Mouse (Mus musculus) limb, embryonic 12.5 days (tissue): Measurements from ENCODE around the gene Gm28043. TPM values are rescaled to one million over a fixed set of nuclear protein-coding genes. Genes with fewer than 3 reads are reported as not detected.
"Not testable (repeated sequence)": the region's sequence is repeated elsewhere in the genome, so short reads cannot be mapped to it uniquely, and the experiment has no call there.

Experiments
- ATAC-seq: fragments of 200-750 bp; cut with Nextera tagmentation; 2 replicates; pipeline ENCODE4 v1.8.0; 2017; ENCODE audit warnings: low read depth, moderate TSS enrichment; ENCODE audit not compliant: insufficient number of reproducible peaks, insufficient read depth, low FRiP score, low TSS enrichment
- H3K27ac ChIP-seq: fragments of 300-500 bp; sonication (generic); 2 replicates; pipeline ENCODE4 v1.5.1; 2016; ENCODE audit warnings: mild to moderate bottlenecking, moderate library complexity
- H3K27me3 ChIP-seq: fragments of 300-500 bp; sonication (generic); 2 replicates; pipeline ENCODE4 v1.6.1; 2016; ENCODE audit warnings: mild to moderate bottlenecking, moderate library complexity
- H3K36me3 ChIP-seq: fragments of 300-500 bp; sonication (generic); 2 replicates; pipeline ENCODE4 v1.6.1; 2016; ENCODE audit warnings: mild to moderate bottlenecking, moderate library complexity
- H3K4me1 ChIP-seq: fragments of 300-500 bp; sonication (generic); replicated peaks from 2 replicates; pipeline ENCODE4 v1.6.1; 2016
- H3K4me2 ChIP-seq: fragments of 300-500 bp; sonication (generic); 2 replicates; pipeline ENCODE4 v1.6.1; 2016; ENCODE audit warnings: mild to moderate bottlenecking, moderate library complexity
- H3K4me3 ChIP-seq: fragments of 300-500 bp; sonication (generic); replicated peaks from 2 replicates; pipeline ENCODE4 v1.5.1; 2016; ENCODE audit warnings: mild to moderate bottlenecking
- H3K9ac ChIP-seq: fragments of 300-500 bp; sonication (generic); replicated peaks from 2 replicates; pipeline ENCODE4 v1.6.1; 2016; ENCODE audit warnings: mild to moderate bottlenecking, moderate library complexity
- H3K9me3 ChIP-seq: fragments of 300-500 bp; sonication (generic); 2 replicates; pipeline ENCODE4 v1.6.1; 2016; ENCODE audit warnings: mild to moderate bottlenecking, moderate library complexity
- WGBS: fragments of 180-500 bp; shearing (Covaris S2); methylation state at CpG from one replicate; pipeline ENCODE4 v1.1.7; 2016; 5-methylcytosine and 5-hydroxymethylcytosine counted together
- polyA plus RNA-seq: library from polyadenylated mRNA; unstranded; fragments of >200 nt; fragmentation: Nextera tagmentation; extraction: Ambion mirVana; gene quantifications from 2 replicates; pipeline ENCODE4 v1.2.1, GENCODE M21; 2016

Gene Gm28043
- polyA plus RNA-seq, 1 experiment from 2014 or later = 3.2 TPM

DNA sequence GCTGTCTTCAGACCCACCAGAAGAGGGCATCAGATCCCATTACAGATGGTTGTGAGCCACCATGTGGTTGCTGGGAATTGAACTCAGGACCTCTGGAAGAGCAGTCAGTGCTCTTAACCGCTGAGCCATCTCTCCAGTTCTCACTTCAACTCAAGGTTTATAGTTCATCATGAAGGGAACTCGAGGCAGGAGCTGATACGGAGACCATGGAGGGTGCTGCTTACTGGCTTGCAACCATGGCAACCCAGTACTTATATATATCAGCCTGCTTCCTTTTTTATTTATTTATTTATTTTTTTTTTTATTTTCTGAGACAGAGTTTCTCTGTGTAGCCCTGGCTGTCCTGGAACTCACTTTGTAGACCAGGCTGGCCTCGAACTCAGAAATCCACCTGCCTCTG lies 99.1 kb downstream of the Gm28043 start:
- ATAC-seq, H3K4me3 ChIP-seq, H3K27me3 ChIP-seq, H3K9ac ChIP-seq, H3K4me2 ChIP-seq, H3K27ac ChIP-seq, H3K36me3 ChIP-seq, H3K9me3 ChIP-seq: not testable (repeated sequence)
- WGBS = 98% methylated on average over 4 of the region's 4 CpGs
- peaks cover 55% of the 10 kb centered on the region for H3K4me1 ChIP-seq

DNA sequence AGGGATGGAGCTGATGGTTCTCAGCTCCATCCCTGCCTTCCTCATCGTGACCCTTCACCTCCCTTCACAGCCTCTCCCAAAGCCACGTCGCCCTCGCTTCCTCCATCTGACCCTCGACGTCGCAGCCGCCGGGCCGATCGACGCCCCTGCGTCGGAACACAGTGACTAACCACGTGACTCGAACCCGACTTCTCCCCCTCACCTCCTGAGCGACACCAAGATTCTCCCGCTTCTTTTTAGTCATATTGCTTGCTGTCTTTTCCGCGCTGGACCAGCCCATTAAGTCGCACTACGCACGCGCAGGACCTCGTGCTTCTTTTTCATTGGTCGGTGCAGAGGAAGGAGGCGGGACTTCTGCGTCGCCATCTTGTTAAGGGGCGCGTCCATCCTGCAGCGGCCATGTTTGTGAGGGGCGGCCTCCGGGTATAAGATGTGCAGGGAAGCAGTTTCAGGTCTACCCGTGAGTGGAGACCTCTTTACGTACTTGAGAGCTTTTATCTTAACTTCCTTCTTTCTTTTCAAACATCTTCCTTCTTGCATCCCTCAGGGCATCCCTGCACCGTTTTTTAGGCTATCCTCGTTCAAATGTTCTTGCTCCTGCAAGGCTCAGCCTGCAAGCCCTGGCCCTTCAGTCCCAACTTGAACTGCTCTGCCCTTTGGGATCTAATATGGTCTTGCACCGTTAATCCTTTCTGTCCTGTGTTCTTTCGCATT lies 102.2 kb downstream of the Gm28043 start, which contains the start of gene Ccdc167:
Ccdc167 (minus strand) TSS at position 313 of the 714 bp plus-strand sequence.
- Histone ChIP-seq H3K36me3 (peaks cover 6% of the 10 kb centered on the region), H3K4me1 (peaks cover 23% of the 10 kb centered on the region), H3K9ac (peak within 1 kb of the TSS; percentile 65), H3K27me3 (no peaks in the 10 kb centered on the region), H3K9me3 (no peaks in the 10 kb centered on the region), H3K27ac (peak within 1 kb of the TSS; percentile 57; the same call in 1 of the 2 replicates), H3K4me2 (peak within 1 kb of the TSS; percentile 81), H3K4me3 (peak within 1 kb of the TSS; percentile 54)
- WGBS = 6% methylated on average over 41 of the region's 41 CpGs
- ATAC-seq = peak; percentile 87

DNA sequence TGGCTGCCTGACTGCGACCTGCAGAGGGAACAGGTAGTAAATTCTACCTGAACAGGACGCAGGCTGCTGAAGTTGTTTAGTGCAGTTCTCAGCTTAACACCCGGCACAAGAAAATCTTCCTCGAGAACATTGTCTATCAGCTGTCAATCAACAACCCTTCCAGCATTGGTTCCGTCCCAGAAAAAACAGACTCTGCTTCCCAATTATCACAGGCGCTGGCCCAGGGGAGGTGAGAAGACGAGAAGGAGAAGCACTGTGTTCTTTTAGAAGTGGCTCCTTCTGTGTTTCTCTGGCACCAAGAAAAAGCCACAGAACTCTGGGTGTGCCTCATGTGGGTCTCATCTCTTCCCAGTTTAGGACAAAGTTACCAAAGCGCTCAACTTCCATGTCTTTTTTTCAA lies 104.0 kb downstream of the Gm28043 start:
- H3K9me3 ChIP-seq = no peaks in the 10 kb centered on the region
- ATAC-seq = no peak
- H3K27ac ChIP-seq = no peak overlapping the region
- 91% methylated on average over 8 of the region's 8 CpGs for WGBS
- H3K4me3 ChIP-seq = no peak overlapping the region
- no peak overlapping the region for H3K4me2 ChIP-seq
- H3K27me3 ChIP-seq = no peaks in the 10 kb centered on the region
- peaks cover 6% of the 10 kb centered on the region for H3K36me3 ChIP-seq
- H3K9ac ChIP-seq = no peak overlapping the region
- H3K4me1 ChIP-seq = peaks cover 10% of the 10 kb centered on the region

DNA sequence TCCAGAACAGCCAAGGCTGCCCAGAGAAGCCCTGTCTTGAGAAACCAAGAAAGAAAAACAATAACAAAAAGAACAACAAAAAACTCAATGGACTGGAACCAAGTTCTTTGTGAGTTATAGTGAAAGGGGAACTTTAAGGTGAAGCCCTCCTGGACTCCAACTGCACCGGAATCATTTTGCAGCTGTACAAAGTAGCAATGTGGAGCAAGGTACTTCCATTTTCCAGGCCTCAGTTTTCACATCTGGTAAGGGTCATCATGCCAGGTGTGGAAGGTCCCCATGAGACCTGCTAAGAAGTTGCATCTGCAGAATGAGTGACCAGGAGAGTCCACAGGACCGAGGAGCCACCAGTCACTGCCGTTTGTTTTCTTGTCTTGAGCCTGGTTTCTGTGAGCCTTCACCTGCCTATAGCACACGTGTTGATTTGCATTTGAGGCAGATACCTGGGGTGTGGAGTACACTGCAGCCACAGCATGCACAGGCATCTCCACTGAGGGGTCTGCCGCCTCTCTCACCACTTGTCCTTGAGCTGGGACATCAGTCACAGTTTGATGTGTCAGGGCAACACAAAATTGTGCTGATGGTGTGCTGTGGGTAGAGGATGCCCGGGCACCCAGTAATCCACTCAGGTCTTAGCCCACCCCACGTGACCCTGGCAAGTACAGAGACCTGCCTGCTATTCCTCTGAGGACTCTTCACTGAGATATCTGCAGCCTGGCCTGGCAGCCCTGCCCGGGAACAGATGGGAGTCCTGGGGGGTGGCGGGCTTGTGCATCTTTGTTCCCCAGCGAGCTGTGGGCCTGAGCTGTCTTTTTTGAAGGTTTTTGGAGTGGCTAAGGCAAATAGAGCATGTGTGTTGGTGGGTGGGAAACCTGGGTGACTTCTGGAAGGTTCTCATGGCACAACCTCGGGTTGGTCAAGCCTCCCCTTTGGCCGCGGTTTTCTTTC lies 105.2 kb downstream of the Gm28043 start:
- H3K9ac ChIP-seq = no peak overlapping the region
- WGBS = 76% methylated on average over 13 of the region's 13 CpGs
- no peaks in the 10 kb centered on the region for H3K36me3 ChIP-seq
- no peak overlapping the region for H3K4me2 ChIP-seq
- peaks cover 10% of the 10 kb centered on the region for H3K4me1 ChIP-seq
- H3K9me3 ChIP-seq = no peaks in the 10 kb centered on the region
- no peaks in the 10 kb centered on the region for H3K27me3 ChIP-seq
- H3K27ac ChIP-seq = no peak overlapping the region
- no peak for ATAC-seq
- no peak overlapping the region for H3K4me3 ChIP-seq

DNA sequence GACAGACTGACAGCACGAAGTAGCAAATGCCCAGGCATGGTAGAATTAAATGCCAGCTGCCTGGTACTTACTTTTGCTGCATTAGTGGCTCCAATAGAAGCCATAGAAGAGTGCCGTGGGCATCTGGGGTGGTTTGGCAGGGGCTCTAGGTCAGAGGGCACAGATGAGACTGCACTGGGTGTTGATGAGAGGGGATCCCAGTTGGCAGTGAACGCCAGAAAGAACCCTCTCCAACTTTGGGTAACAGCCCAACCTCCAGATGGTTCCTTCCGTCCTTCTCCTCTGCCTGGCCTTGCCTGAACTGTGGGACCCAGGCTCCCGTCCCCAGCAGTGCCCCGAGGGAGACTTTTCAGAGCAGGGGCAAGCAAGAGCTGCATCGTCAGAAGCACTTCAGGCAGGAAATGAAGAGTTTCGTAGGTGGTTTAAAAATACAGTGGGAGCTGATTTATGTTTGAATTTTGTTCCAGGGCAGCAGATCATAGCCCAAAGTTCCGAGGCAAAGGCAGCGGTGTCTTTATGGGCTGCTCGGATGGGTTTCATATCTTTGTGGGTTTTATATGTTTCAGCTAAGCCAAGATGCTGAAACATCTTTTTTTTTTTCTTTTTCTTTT lies 106.2 kb downstream of the Gm28043 start:
- H3K4me3 ChIP-seq = no peak overlapping the region
- H3K36me3 ChIP-seq = no peaks in the 10 kb centered on the region
- H3K27ac ChIP-seq = no peak overlapping the region
- H3K27me3 ChIP-seq = no peaks in the 10 kb centered on the region
- H3K9ac ChIP-seq = no peak overlapping the region
- H3K4me1 ChIP-seq = peaks cover 7% of the 10 kb centered on the region
- H3K4me2 ChIP-seq = no peak overlapping the region
- no peak for ATAC-seq
- H3K9me3 ChIP-seq = no peaks in the 10 kb centered on the region
- 65% methylated on average over 11 of the region's 11 CpGs for WGBS

DNA sequence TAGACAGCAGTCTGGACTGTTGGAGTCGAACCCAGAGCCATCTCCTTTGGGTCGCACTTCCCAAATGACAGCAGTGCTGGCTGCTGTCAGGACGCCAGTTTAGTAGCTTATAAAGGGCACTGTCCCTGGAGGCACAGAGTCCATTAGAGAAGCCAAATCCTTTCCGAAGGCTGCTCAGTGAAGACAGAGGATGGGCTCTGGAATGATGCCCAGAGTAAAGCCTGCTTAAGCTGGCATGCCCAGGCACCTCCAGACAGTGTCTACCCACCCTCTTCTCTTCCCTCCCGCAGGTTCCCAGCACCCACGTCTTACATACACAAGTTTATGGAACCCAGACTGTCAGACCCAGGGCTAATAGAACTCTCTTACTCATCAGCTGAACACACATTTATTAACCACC lies 109.9 kb downstream of the Gm28043 start:
- WGBS = 79% methylated on average over 6 of the region's 6 CpGs

DNA sequence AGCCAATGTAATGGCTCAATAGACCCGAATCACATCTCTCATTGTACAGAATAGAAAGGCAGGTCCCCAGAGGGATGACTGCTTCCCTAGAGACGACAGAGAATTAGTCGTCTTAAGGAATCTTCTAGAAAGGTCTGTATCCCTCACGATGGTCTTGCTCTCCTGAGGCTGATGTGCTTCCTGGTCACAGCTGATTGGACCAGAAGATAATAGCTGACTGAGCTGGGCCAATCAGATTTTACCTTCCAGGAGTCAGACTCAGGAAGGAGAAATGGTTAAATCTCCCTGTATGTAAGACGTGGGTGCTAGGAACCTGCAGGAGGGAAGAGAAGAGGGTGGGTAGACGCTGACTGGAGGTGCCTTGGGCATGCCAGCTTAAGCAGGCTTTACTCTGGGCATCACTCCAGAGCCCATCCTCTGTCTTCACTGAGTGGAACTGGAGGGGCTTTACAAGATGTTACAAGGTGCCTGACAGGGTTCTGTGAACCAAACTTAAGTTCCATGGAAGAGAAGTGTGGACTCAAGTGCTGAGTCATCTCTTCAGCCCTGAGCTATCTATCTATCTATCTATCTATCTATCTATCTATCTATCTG lies 110.4 kb downstream of the Gm28043 start:
- H3K9me3 ChIP-seq = no peaks in the 10 kb centered on the region
- WGBS = 80% methylated on average over 6 of the region's 6 CpGs
- no peak overlapping the region for H3K9ac ChIP-seq
- H3K27me3 ChIP-seq = no peaks in the 10 kb centered on the region
- H3K27ac ChIP-seq = no peak overlapping the region
- no peak overlapping the region for H3K4me2 ChIP-seq
- ATAC-seq = no peak
- no peaks in the 10 kb centered on the region for H3K36me3 ChIP-seq
- H3K4me3 ChIP-seq = no peak overlapping the region
- H3K4me1 ChIP-seq = peaks cover under 1% of the 10 kb centered on the region; the same call in 1 of the 2 replicates

More for the DNA sequence above, 109.9 kb downstream of the Gm28043 start:
- no peaks in the 10 kb centered on the region for H3K27me3 ChIP-seq
- no peaks in the 10 kb centered on the region for H3K36me3 ChIP-seq
- H3K27ac ChIP-seq = no peak overlapping the region
- H3K4me2 ChIP-seq = no peak overlapping the region
- no peaks in the 10 kb centered on the region for H3K9me3 ChIP-seq
- ATAC-seq = no peak
- no peaks in the 10 kb centered on the region for H3K4me1 ChIP-seq
- no peak overlapping the region for H3K9ac ChIP-seq
- no peak overlapping the region for H3K4me3 ChIP-seq

DNA sequence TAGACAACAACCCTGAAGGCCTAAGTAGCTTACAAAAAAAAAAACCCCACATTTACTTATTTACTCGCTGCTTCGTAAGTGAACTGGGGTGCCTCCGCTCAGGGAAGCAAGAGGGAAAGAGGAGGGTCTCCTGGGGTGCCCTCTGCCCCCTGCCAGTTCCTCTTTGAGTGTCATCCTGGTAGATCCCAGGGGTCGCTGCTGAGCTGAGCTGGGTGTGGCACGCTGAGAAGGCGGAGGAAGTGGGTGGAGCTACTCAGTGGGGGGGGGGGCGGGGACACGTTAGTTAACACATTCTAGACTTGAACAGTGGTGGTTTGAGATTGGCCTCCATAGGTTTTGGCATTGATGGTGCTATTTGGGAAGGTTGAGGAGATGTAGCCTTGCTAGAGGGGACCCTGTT lies 113.4 kb downstream of the Gm28043 start:
- 0 out of 2 replicates have a peak, but pooled peaks cover 2% of the 10 kb centered on the region for H3K9me3 ChIP-seq
- H3K4me1 ChIP-seq = peaks cover 12% of the 10 kb centered on the region
- no peak for ATAC-seq
- no peak overlapping the region for H3K4me3 ChIP-seq
- H3K9ac ChIP-seq = no peak overlapping the region
- no peak overlapping the region for H3K4me2 ChIP-seq
- H3K27ac ChIP-seq = no peak overlapping the region
- no peaks in the 10 kb centered on the region for H3K36me3 ChIP-seq
- WGBS = 55% methylated on average over 8 of the region's 8 CpGs
- no peaks in the 10 kb centered on the region for H3K27me3 ChIP-seq

DNA sequence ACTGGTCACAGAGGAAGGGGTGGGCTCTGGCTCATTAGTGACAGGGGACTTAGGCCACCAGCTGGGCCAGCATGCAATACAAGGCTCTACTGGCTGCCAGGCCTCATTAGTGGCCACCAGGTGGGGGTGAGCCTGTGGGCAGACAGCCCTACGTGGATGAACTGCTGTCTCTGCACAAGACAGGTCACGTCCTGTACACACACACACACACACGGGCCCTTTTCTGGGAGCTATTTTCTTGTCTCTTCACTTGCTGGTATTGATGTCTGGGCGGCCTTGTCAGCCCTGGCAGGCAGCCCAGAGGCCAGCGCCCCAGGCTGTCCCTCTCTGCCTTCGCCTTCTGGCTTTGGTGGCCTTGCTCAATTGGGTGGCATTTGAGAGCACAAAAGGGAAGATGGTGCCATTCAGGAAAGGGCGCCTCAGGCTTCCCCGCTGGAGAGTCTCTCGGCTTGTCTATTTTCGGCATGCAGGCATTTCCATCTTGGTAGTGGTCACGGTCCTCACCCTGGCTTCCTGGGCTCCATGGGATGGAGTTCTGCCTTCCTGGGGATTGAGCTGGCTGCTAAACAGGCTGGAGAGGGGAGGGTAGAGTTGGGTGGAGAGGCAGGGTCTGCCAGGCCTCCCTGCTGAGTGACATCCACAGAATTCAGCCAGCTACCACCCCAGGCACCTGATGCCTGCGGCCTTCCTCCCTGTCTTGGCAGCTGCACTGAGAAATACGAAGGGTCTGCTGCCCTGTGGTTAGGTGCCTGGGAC lies 116.0 kb downstream of the Gm28043 start:
- H3K4me2 ChIP-seq = no peak overlapping the region
- H3K4me3 ChIP-seq = no peak overlapping the region
- H3K9ac ChIP-seq = no peak overlapping the region; the same call in 1 of the 2 replicates
- 0 out of 2 replicates have a peak, but pooled peaks cover 4% of the 10 kb centered on the region for H3K9me3 ChIP-seq
- H3K4me1 ChIP-seq = peaks cover 12% of the 10 kb centered on the region
- H3K27me3 ChIP-seq = no peaks in the 10 kb centered on the region
- no peaks in the 10 kb centered on the region for H3K36me3 ChIP-seq
- 60% methylated on average over 13 of the region's 13 CpGs for WGBS
- no peak overlapping the region for H3K27ac ChIP-seq
- no peak for ATAC-seq

DNA sequence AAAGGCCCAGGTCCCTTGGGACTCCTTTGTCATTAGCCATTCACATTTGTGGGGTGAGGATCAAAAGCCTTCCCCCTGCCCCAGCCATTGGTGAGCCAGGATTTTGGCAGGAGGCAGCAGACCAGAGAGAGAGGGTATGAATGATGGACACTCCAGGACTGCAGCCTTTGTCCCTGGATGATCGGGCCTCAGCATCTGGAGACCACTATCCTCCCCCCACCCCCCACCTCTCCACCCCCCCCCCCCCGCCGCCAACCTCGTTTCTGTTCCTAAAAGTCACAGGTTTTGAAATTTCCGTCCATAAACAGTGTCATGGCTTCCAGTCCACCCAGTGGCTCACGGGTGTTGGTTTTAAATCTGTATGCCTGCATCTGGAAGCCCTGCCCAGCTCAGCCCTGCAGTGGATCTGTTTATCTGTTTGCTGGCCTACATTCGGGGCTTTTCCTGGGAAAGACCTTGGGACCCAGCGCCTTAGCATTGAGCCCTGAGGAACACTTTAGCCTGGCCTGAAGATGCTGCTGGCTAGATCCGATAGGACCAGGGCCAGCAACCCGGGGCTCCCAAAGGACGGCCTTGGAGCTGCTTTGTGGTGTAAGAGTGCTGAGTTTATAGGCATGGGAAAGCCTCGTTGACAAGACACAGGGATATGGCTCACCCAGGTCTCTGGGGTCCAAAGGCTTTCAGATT lies 116.7 kb downstream of the Gm28043 start:
- Histone ChIP-seq H3K4me2 (no peak overlapping the region), H3K4me1 (peaks cover 14% of the 10 kb centered on the region), H3K27ac (no peak overlapping the region), H3K9me3 (0 out of 2 replicates have a peak, but pooled peaks cover 4% of the 10 kb centered on the region), H3K27me3 (no peaks in the 10 kb centered on the region), H3K9ac (no peak overlapping the region; the same call in 1 of the 2 replicates), H3K36me3 (no peaks in the 10 kb centered on the region), H3K4me3 (no peak overlapping the region)
- 46% methylated on average over 12 of the region's 12 CpGs for WGBS
- ATAC-seq = no peak
